Mouse (Mus musculus) neural tube, embryonic 11.5 days (tissue): Measurements from ENCODE around the gene Tanc2. TPM values are rescaled to one million over a fixed set of nuclear protein-coding genes. Genes with fewer than 3 reads are reported as not detected.

Experiments
- ATAC-seq: fragments of 200-750 bp; cut with Nextera tagmentation; 2 replicates; pipeline ENCODE4 v1.8.0; 2017; ENCODE audit warnings: moderate number of reproducible peaks, mild to moderate bottlenecking, moderate TSS enrichment, moderate library complexity; ENCODE audit not compliant: insufficient read depth, low FRiP score, low TSS enrichment
- DNase-seq: peaks from one replicate; pipeline ENCODE4 v3.0.0-alpha.2; 2015; ENCODE audit warnings: low spot score
- H3K27ac ChIP-seq: fragments of 300-500 bp; sonication (generic); 2 replicates; pipeline ENCODE4 v1.5.1; 2014; ENCODE audit warnings: low read depth, mild to moderate bottlenecking, low read length
- H3K27me3 ChIP-seq: fragments of 300-500 bp; sonication (generic); 2 replicates; pipeline ENCODE4 v1.6.1; 2014; ENCODE audit warnings: mild to moderate bottlenecking, low read length, mixed read lengths; ENCODE audit not compliant: control insufficient read depth, insufficient read depth
- H3K36me3 ChIP-seq: fragments of 300-500 bp; sonication (generic); 2 replicates; pipeline ENCODE4 v1.6.1; 2014; ENCODE audit warnings: mild to moderate bottlenecking, low read length, moderate library complexity, mixed read lengths; ENCODE audit not compliant: control insufficient read depth, insufficient read depth
- H3K4me1 ChIP-seq: fragments of 300-500 bp; sonication (generic); 2 replicates; pipeline ENCODE4 v1.6.1; 2014; ENCODE audit warnings: low read length, mixed read lengths; ENCODE audit not compliant: control insufficient read depth, insufficient read depth
- H3K4me2 ChIP-seq: fragments of 300-500 bp; sonication (generic); 2 replicates; pipeline ENCODE4 v1.6.1; 2014; ENCODE audit warnings: low read depth, mild to moderate bottlenecking, moderate library complexity
- H3K4me3 ChIP-seq: fragments of 300-500 bp; sonication (generic); 2 replicates; pipeline ENCODE4 v1.5.1; 2014; ENCODE audit warnings: low read depth, low read length
- H3K9ac ChIP-seq: fragments of 300-500 bp; sonication (generic); 2 replicates; pipeline ENCODE4 v1.6.1; 2014; ENCODE audit warnings: mild to moderate bottlenecking, low read length
- H3K9me3 ChIP-seq: fragments of 300-500 bp; sonication (generic); 2 replicates; pipeline ENCODE4 v1.6.1; 2016; ENCODE audit warnings: low read length; ENCODE audit not compliant: control insufficient read depth
- WGBS: fragments of 180-500 bp; shearing (Covaris S2); extraction: QIAGEN DNeasy Blood & Tissue Kit; methylation state at CpG from one replicate; pipeline ENCODE4 v1.1.7; 2014; 5-methylcytosine and 5-hydroxymethylcytosine counted together
- polyA plus RNA-seq: library from polyadenylated mRNA; unstranded; fragments of >200 nt; fragmentation: Nextera tagmentation; extraction: Ambion mirVana; gene quantifications from 2 replicates; pipeline ENCODE4 v1.2.1, GENCODE M21; 2014

Tanc2 gene
- polyA plus RNA-seq, 1 experiment from 2014 or later = 25.0 TPM

DNA sequence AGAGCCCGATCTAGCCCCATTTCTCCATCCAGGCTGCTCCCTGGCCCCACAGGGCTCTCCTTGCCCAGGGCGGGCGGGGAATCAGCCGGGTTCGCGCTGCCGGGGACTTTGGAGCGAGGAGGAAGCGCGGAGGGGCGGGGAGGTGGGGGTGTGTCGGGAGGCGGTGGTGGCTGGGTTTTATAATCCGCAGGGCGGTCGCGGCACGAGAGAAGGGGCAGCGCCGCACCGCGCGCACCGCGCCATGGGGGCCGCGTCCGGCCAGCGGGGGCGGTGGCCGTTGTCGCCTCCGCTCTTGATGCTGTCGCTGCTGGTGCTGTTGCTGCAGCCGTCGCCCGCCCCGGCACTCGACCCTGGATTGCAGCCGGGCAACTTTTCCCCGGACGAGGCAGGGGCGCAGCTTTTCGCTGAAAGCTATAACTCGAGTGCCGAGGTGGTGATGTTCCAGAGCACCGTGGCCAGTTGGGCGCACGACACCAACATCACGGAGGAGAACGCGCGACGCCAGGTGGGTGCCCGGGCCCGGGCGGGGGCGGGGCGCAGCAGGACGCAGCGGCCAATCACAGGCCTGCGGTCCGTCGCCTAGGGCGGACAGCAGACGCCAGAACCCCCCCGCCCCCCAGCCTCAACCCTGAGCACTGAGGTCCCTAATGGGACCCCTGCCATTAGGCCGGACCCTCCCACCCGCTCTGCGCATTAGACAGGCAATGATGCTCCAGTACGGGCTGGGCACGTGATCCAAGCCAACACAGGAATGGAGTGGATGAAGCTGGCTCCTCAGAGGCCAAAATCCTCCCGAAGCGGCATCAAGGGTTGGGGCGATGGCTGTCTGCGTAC lies 378.2 kb downstream of the Tanc2 start, which contains the start of gene Ace:
Gene Ace, plus strand, starts transcription at position 205 of the 834 bp plus-strand sequence.
- 0 out of 2 replicates have a peak, but pooled peaks cover 2% of the 10 kb centered on the region for H3K4me1 ChIP-seq
- peak; percentile 67 for DNase-seq
- peak; percentile 58 for ATAC-seq
- no peaks in the 10 kb centered on the region for H3K36me3 ChIP-seq
- H3K9me3 ChIP-seq = no peaks in the 10 kb centered on the region
- H3K9ac ChIP-seq = peak within 1 kb of the TSS; percentile 30
- peak within 1 kb of the TSS; percentile 97 for H3K4me2 ChIP-seq
- peak within 1 kb of the TSS; percentile 51 for H3K4me3 ChIP-seq
- H3K27me3 ChIP-seq = peaks cover 28% of the 10 kb centered on the region
- WGBS = under 1% methylated on average over 56 of the region's 76 CpGs
- no peak within 1 kb of the TSS for H3K27ac ChIP-seq

DNA sequence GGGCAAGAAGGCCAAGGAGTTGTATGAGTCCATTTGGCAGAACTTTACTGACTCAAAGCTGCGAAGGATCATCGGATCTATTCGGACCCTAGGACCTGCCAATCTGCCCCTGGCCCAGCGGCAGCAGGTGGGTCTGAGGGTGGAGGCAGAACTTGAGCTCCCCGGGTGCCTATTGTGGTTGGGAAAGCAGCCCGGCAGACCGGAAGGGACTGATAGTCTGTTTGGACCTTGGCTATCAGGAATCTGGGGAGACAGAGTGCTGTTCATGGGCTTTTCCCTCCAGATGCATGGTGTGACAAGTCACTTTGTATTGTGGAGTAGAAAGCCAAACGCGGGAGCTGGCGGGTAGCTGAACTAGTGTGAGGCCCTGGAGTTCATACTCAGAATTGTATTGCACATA lies 379.2 kb downstream of the Tanc2 start:
- H3K27me3 ChIP-seq = peaks cover 28% of the 10 kb centered on the region
- H3K4me3 ChIP-seq = no peak overlapping the region
- no peaks in the 10 kb centered on the region for H3K36me3 ChIP-seq
- WGBS = 45% methylated on average over 10 of the region's 10 CpGs
- ATAC-seq (no peak), DNase-seq (no peak)
- no peaks in the 10 kb centered on the region for H3K9me3 ChIP-seq
- H3K4me2 ChIP-seq = no peak overlapping the region
- no peak overlapping the region for H3K9ac ChIP-seq
- H3K4me1 ChIP-seq = 0 out of 2 replicates have a peak, but pooled peaks cover 2% of the 10 kb centered on the region
- H3K27ac ChIP-seq = no peak overlapping the region

DNA sequence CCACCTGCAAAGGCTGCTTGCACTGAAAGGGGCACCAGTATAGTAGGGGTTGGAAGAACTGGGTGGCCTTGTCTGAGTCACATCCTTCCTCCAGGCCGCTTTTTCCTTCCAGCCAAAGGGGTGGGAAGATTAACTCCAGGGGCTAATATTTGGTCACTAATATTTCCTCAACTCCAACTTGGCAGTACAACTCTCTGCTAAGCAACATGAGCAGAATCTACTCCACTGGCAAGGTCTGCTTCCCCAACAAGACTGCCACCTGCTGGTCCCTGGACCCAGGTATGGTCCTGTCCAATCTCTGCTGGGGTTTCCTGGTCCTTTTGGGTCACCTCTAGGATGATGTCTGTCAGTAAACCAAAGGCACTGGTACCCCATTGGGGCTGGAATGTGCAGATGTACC lies 379.7 kb downstream of the Tanc2 start:
- peaks cover 28% of the 10 kb centered on the region for H3K27me3 ChIP-seq
- DNase-seq (no peak), ATAC-seq (no peak)
- 71% methylated on average over 1 of the region's 1 CpGs for WGBS
- no peak overlapping the region for H3K4me2 ChIP-seq
- no peak overlapping the region for H3K4me3 ChIP-seq
- no peak overlapping the region for H3K9ac ChIP-seq
- H3K27ac ChIP-seq = no peak overlapping the region
- no peaks in the 10 kb centered on the region for H3K36me3 ChIP-seq
- H3K9me3 ChIP-seq = no peaks in the 10 kb centered on the region
- 0 out of 2 replicates have a peak, but pooled peaks cover 2% of the 10 kb centered on the region for H3K4me1 ChIP-seq

DNA sequence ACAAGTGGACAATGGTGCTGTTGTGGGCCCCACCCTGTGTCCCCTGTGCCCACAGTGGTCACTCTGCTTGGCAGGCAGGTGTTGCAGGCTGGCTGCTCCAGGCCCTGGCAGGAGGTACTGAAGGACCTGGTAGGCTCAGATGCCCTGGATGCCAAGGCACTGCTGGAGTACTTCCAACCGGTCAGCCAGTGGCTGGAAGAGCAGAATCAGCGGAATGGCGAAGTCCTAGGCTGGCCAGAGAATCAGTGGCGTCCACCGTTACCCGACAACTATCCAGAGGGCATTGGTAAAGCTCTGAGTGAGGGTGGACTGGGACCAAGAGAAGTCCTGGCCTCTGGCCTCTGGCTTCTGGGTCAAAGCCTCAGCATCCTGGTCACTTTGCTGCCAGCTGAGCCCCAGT lies 384.8 kb downstream of the Tanc2 start:
- Histone ChIP-seq H3K9me3 (no peaks in the 10 kb centered on the region), H3K4me2 (no peak overlapping the region), H3K4me3 (no peak overlapping the region), H3K4me1 (no peaks in the 10 kb centered on the region), H3K27ac (no peak overlapping the region), H3K36me3 (no peaks in the 10 kb centered on the region), H3K9ac (no peak overlapping the region), H3K27me3 (peaks cover 2% of the 10 kb centered on the region; the same call in 1 of the 2 replicates)
- DNase-seq (no peak), ATAC-seq (no peak)
- WGBS = 87% methylated on average over 6 of the region's 6 CpGs

DNA sequence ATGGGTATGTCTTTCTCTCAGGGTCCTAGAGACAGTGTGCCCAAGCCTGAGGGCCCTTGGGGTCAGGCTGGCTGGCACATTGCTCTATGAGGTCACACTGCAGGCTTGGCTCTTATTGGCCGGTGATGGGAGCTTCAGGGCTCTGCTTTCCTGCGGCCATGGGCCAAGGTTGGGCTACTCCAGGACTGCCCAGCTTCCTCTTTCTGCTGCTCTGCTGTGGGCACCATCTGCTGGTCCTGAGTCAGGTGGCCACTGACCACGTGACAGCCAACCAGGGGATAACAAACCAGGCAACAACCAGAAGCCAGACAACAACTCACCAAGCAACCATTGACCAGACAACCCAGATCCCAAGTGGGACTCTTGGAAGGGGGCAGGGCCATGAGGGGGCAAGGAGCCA lies 385.3 kb downstream of the Tanc2 start:
- WGBS = 85% methylated on average over 3 of the region's 3 CpGs
- Histone ChIP-seq H3K9me3 (no peaks in the 10 kb centered on the region), H3K4me1 (no peaks in the 10 kb centered on the region), H3K9ac (no peak overlapping the region), H3K4me2 (no peak overlapping the region), H3K36me3 (no peaks in the 10 kb centered on the region), H3K27me3 (no peaks in the 10 kb centered on the region), H3K27ac (no peak overlapping the region), H3K4me3 (no peak overlapping the region)
- DNase-seq (no peak), ATAC-seq (no peak)

DNA sequence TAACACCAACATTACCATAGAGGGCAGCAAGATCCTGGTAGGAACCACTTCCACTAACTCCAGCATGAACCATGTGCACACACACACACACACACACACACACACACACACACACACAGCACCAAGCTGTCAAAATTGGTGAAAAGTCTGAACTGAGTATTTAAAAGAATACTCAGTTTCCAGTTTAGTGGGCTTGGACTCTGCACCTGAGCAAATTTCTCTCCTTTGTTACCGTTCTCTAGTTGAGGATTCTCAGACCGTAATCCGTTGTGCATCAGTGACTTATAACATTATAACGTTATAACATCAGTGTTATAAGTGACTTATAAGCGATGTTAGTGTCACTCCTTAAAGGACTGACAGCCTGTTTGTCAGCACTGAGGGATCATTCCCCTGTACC lies 385.9 kb downstream of the Tanc2 start:
- Histone ChIP-seq H3K27me3 (no peaks in the 10 kb centered on the region), H3K4me1 (no peaks in the 10 kb centered on the region), H3K9me3 (no peaks in the 10 kb centered on the region), H3K27ac (no peak overlapping the region), H3K4me2 (no peak overlapping the region), H3K9ac (no peak overlapping the region), H3K4me3 (no peak overlapping the region), H3K36me3 (no peaks in the 10 kb centered on the region)
- WGBS = 88% methylated on average over 5 of the region's 5 CpGs
- DNase-seq (no peak), ATAC-seq (no peak)

DNA sequence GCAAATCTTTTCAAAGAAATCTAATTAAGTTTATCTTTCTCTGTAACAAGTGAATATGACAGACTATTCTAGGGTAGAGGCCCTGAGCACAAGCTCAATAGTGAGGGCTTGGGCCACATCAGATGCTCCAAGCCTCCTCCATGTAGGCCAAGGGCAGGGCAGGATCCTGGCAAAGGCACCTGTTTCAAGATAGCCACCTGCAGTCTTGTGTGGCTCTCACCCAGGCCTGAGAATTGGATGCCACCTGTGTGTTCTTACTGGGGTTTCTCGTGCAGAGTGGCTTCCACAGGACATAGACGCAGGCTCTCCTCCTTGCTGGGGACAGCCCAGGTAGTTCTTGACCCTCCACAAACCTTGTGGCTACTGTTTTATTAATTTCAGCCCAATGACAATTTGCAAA lies 388.4 kb downstream of the Tanc2 start:
- DNase-seq (no peak), ATAC-seq (no peak)
- 92% methylated on average over 2 of the region's 2 CpGs for WGBS
- Histone ChIP-seq H3K27ac (no peak overlapping the region), H3K9ac (no peak overlapping the region), H3K36me3 (no peaks in the 10 kb centered on the region), H3K9me3 (no peaks in the 10 kb centered on the region), H3K4me2 (no peak overlapping the region), H3K27me3 (no peaks in the 10 kb centered on the region), H3K4me3 (no peak overlapping the region), H3K4me1 (no peaks in the 10 kb centered on the region)

DNA sequence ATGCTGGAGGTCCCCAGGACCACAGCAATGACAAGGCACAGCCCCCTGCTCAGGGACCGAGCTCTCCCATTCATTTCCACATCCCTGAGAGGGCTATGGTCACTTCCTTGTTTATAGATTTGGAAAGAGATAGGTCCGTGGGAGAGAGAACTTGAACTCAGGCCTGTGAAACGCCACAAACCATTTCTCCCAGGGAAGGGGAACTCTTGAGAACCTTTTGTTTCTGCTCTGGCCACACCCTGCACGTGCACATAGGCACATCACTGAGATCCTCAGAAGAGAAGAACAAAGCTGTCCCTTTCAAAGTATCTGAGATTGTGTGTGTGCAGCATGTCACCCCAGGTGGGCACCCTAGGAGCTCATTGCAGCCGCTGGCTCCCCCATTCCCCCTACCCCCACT lies 388.8 kb downstream of the Tanc2 start:
- H3K36me3 ChIP-seq = no peaks in the 10 kb centered on the region
- DNase-seq = no peak
- H3K9ac ChIP-seq = no peak overlapping the region
- no peak overlapping the region for H3K4me3 ChIP-seq
- H3K27ac ChIP-seq = no peak overlapping the region
- no peaks in the 10 kb centered on the region for H3K9me3 ChIP-seq
- no peaks in the 10 kb centered on the region for H3K27me3 ChIP-seq
- 73% methylated on average over 5 of the region's 5 CpGs for WGBS
- H3K4me2 ChIP-seq = no peak overlapping the region
- H3K4me1 ChIP-seq = no peaks in the 10 kb centered on the region
- no peak for ATAC-seq
